Mouse (Mus musculus) frontal cortex, postnatal 10 days (tissue): ENCODE measurements around the gene Pdzd7.

ENCODE experiments used
- DNase-seq, 2 experiments: peaks; one replicate each; pipeline ENCODE4 v3.0.0; 2022; ENCODE audit warnings: low spot score in 2 of 2, mixed read lengths in 1 of 2

Pdzd7 gene

GRCm38 (mm10) chr19:45012636-45013035 is 32.9 kb downstream of the Pdzd7 start:
- DNase-seq = no peak

GRCm38 (mm10) chr19:45012219-45012618 is 33.3 kb downstream of the Pdzd7 start:
- DNase-seq = no peak

GRCm38 (mm10) chr19:45010646-45011045 is 34.9 kb downstream of the Pdzd7 start:
- DNase-seq = no peak

- DNase-seq = no peak
Observed at GRCm38 (mm10) chr19:45007425-45008191, 37.9 kb downstream of the Pdzd7 start.

- no peak for DNase-seq
Observed at GRCm38 (mm10) chr19:45007021-45007420, 38.5 kb downstream of the Pdzd7 start.

GRCm38 (mm10) chr19:45005957-45006712 is 39.4 kb downstream of the Pdzd7 start, which contains the start of gene Mrpl43:
Gene Mrpl43 (minus strand): TSS chr19:45006442.
- DNase-seq = peak; percentile 94 to 95

GRCm38 (mm10) chr19:45005444-45005843 is 40.1 kb downstream of the Pdzd7 start, which contains the start of gene Twnk:
Gene Twnk (plus strand): TSS chr19:45005663.
- DNase-seq = peak in 1 of 2 experiments; percentile 49

GRCm38 (mm10) chr19:45003740-45004516 is 41.6 kb downstream of the Pdzd7 start:
- DNase-seq = no peak

- no peak for DNase-seq
Observed at GRCm38 (mm10) chr19:45002301-45002700, 43.2 kb downstream of the Pdzd7 start.

GRCm38 (mm10) chr19:44999647-45000046 is 45.9 kb downstream of the Pdzd7 start:
- peak in 1 of 2 experiments; percentile 7 for DNase-seq

GRCm38 (mm10) chr19:44997786-44998185 is 47.7 kb downstream of the Pdzd7 start:
- peak in 1 of 2 experiments; percentile 13 for DNase-seq

GRCm38 (mm10) chr19:44992712-44993111 is 52.8 kb downstream of the Pdzd7 start:
- no peak for DNase-seq

GRCm38 (mm10) chr19:44992246-44992645 is 53.3 kb downstream of the Pdzd7 start:
- DNase-seq = no peak

- no peak for DNase-seq
Observed at GRCm38 (mm10) chr19:44991031-44991430, 54.5 kb downstream of the Pdzd7 start.

- DNase-seq = no peak
Observed at GRCm38 (mm10) chr19:44989567-44990495, 55.7 kb downstream of the Pdzd7 start.

- no peak for DNase-seq
Observed at GRCm38 (mm10) chr19:44988831-44989566, 56.5 kb downstream of the Pdzd7 start, which contains the start of gene Sema4g. Gene Sema4g (plus strand): TSS chr19:44989101.

GRCm38 (mm10) chr19:44988321-44988720 is 57.2 kb downstream of the Pdzd7 start:
- no peak for DNase-seq

- DNase-seq = no peak
Observed at GRCm38 (mm10) chr19:44987851-44988250, 57.7 kb downstream of the Pdzd7 start.

- no peak for DNase-seq
Observed at GRCm38 (mm10) chr19:44987004-44987403, 58.5 kb downstream of the Pdzd7 start.
